ENCODE assay signal across 31 mouse cellular contexts in genomic region chr17:83208455-83208854, GRCm38 (mm10). TPM values are rescaled to one million over a fixed set of nuclear protein-coding genes. Genes with fewer than 3 reads are reported as not detected.
"Had no signal": no experiment of that assay in that cellular context is flagged by ENCODE, and none has a peak within 500 bp of the region (broad histone marks: within the 10 kb centered on the region; RNA-seq: fewer than 3 reads in every experiment).

No protein-coding gene starts in this region.

- H3K9ac ChIP-seq: heart, embryonic 12.5 days; heart, embryonic 13.5 days; heart, embryonic 15.5 days; hindbrain, embryonic 12.5 days; hindbrain, embryonic 13.5 days; hindbrain, embryonic 14.5 days; hindbrain, embryonic 15.5 days; intestine, embryonic 15.5 days; kidney, embryonic 15.5 days had no signal

- H3K27ac ChIP-seq: heart, embryonic 13.5 days; heart, embryonic 15.5 days; hindbrain, embryonic 12.5 days; hindbrain, embryonic 13.5 days; hindbrain, embryonic 14.5 days; hindbrain, embryonic 15.5 days; hindbrain, postnatal 0 days; intestine, embryonic 15.5 days; kidney, embryonic 15.5 days; kidney, postnatal 0 days; layer of hippocampus, adult 2 months; left cerebral cortex, adult 2 months had no signal

- H3K9me3 ChIP-seq: heart, embryonic 12.5 days; heart, embryonic 13.5 days; heart, embryonic 15.5 days; hindbrain, embryonic 10.5 days; hindbrain, embryonic 12.5 days; hindbrain, embryonic 13.5 days; hindbrain, embryonic 15.5 days; intestine, embryonic 15.5 days; kidney, embryonic 15.5 days had no signal

- DNase-seq: heart, postnatal 10 days; heart, postnatal 14 days; heart, postnatal 36 days; heart, postnatal 4 days; kidney, adult 11 months; kidney, adult 18-20 months; kidney, adult 2 months; kidney, adult 8-10 months; kidney, adult 9 months; kidney, postnatal 10 days; kidney, postnatal 14 days; kidney, postnatal 25 days; kidney, postnatal 36 days; kidney, postnatal 4 days; layer of hippocampus, adult 9-11 months; layer of hippocampus, postnatal 36 days had no signal

- H3K4me3 ChIP-seq: heart, embryonic 12.5 days; heart, embryonic 13.5 days; heart, embryonic 15.5 days; hindbrain, embryonic 10.5 days; hindbrain, embryonic 12.5 days; hindbrain, embryonic 13.5 days; hindbrain, embryonic 15.5 days; intestine, embryonic 15.5 days; kidney, embryonic 15.5 days; layer of hippocampus, adult 2 months; left cerebral cortex, adult 2 months had no signal

- H3K27me3 ChIP-seq: heart, embryonic 12.5 days; heart, embryonic 13.5 days; heart, embryonic 15.5 days; intestine, embryonic 15.5 days; kidney, embryonic 15.5 days had no signal

- H3K36me3 ChIP-seq: heart, embryonic 12.5 days; heart, embryonic 13.5 days; heart, embryonic 15.5 days; hindbrain, embryonic 10.5 days; hindbrain, embryonic 12.5 days; hindbrain, embryonic 13.5 days; hindbrain, embryonic 15.5 days; intestine, embryonic 15.5 days; kidney, embryonic 15.5 days had no signal

RNA-seq across cellular contexts. Expression of gene Pkdcc, which starts 6.6 kb away (rescaled TPM):
- total RNA-seq: hematopoietic stem cell, adult 5-6 weeks had no signal
